Mouse (Mus musculus): Measurements from ENCODE around the gene Mgst3. TPM values are rescaled to one million over a fixed set of nuclear protein-coding genes. Genes with fewer than 3 reads are reported as not detected.

Gene Mgst3
- polyA plus RNA-seq, 1 experiment, result 114 TPM

DNA sequence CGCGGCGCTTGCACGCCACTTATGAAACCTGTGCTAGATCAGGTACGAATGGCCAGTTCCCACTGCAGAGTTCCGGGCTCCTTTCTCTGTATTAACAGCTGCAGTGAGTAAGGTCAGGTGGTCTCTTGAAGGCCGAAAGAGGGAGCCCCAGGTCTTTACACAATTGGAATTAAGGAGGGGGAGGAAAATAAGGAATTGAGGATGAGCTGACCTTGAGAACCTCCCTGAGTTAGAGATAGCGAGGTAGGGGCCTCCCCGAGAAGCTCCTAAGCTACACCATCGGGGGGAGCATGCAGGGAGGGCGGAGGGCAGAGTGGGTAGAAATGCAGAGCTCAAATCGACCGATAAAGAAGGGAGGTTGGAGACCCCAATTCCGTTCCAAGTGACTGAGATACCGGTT, 360 bp downstream of the Mgst3 start:
- H3K4me3 ChIP-seq (ENCODE audit: insufficient read depth, low read depth, low read length), result peak overlapping the region; percentile 90
- H3K27ac ChIP-seq (replicated peaks; ENCODE audit: low read depth, low read length), result no peak overlapping the region
- peaks cover 3% of the 10 kb centered on the region; the same call in 1 of the 2 replicates for H3K4me1 ChIP-seq (ENCODE audit: control insufficient read depth, insufficient read depth, insufficient read length, low read length)

DNA sequence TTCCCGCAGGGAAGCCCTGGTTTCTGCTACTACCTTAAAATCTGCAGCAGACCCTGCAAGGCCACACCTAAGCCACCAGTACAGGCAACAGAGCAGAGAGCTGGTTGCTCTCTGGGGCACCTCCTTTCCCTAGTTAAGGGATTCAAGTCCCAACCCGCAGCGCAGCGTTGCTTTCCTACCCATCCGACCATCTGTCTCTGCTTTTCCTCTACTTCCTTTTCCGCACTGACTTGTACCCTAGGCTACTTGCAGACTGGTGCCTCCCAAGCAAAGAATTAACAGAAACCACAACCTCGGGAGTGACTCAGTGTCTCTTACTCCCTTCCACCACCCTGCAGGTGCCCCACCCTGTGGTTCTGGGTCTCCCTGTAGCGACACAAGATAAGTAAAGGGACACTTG, 954 bp downstream of the Mgst3 start:
- Histone ChIP-seq H3K27ac (replicated peaks; ENCODE audit: low read depth, low read length) (no peak overlapping the region), H3K4me3 (ENCODE audit: insufficient read depth, low read depth, low read length) (peak overlapping the region; percentile 90), H3K4me1 (ENCODE audit: control insufficient read depth, insufficient read depth, insufficient read length, low read length) (peaks cover 5% of the 10 kb centered on the region; the same call in 1 of the 2 replicates)

DNA sequence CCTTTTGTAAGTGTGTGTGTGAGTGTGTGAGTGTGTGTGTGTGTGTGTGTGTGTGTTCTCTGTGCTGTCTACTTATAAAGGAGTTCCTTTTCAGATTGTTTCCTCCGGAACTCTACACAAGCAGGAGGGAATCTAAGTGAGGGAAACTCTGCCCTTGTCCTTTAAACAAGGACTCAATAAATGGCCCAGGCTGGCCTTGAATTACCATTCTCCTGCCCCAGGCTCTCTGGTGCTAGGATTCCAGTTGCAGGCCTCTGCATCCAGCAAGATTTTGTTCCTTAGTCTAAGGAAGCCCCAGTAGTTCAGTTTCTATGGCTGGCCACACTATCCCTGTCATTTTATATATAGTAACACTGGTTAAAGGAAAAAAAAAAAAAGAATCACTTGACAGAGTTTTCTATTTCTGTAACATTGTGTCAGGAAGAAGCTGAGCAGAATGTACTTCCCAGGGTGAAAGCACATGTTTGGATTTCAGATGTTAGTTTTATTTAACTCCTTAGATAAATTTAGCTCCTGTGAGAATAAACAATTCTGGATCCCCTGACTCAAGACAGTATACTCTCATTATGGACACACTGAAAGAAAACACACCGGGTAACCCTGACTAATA, 1.5 kb downstream of the Mgst3 start:
- Histone ChIP-seq H3K4me1 (ENCODE audit: control insufficient read depth, insufficient read depth, insufficient read length, low read length) (peaks cover 6% of the 10 kb centered on the region; the same call in 1 of the 2 replicates), H3K4me3 (ENCODE audit: insufficient read depth, low read depth, low read length) (no peak overlapping the region), H3K27ac (replicated peaks; ENCODE audit: low read depth, low read length) (no peak overlapping the region)

DNA sequence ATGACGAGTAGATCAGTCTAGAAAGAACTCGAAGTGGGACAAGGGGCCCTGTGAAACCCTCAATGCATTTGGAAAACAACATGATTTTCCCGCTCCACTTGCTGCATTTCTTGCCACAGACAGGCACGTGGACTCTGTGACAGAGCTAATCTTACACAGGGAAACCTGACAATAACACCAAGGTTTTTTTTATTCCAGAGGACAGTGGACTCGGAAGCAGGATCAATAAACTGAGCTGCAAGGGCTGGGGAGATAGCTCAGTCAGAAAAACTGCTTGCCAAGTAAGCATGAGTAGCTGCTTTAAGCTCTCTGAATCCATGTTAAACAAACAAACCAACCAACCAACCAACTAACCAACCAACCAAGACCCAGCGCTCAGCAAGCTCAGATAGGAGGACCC, 2.4 kb downstream of the Mgst3 start:
- peaks cover 6% of the 10 kb centered on the region; the same call in 1 of the 2 replicates for H3K4me1 ChIP-seq (ENCODE audit: control insufficient read depth, insufficient read depth, insufficient read length, low read length)
- H3K27ac ChIP-seq (replicated peaks; ENCODE audit: low read depth, low read length), result no peak overlapping the region
- no peak overlapping the region for H3K4me3 ChIP-seq (ENCODE audit: insufficient read depth, low read depth, low read length)

DNA sequence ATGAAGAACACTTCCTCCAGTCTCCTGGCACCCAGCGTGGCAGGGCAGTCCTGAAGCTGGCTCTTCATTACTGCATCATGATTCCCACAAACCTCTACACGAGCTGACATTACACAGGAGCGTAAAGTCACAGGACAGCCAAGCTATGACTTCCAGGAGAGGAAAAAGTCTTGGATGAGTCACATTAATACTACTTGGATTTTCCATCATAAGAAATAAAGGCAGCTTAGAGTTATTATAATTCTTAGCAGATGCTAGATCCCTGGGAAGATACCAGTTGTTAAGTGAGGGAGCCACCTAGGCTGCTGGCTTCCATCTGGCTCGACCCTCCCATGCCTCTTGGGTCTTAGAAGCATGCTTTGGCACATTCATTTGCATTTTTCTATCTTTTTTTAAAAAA, 3.3 kb downstream of the Mgst3 start:
- no peak overlapping the region for H3K27ac ChIP-seq (replicated peaks; ENCODE audit: low read depth, low read length)
- no peak overlapping the region for H3K4me3 ChIP-seq (ENCODE audit: insufficient read depth, low read depth, low read length)
- peaks cover 11% of the 10 kb centered on the region; the same call in 1 of the 2 replicates for H3K4me1 ChIP-seq (ENCODE audit: control insufficient read depth, insufficient read depth, insufficient read length, low read length)

DNA sequence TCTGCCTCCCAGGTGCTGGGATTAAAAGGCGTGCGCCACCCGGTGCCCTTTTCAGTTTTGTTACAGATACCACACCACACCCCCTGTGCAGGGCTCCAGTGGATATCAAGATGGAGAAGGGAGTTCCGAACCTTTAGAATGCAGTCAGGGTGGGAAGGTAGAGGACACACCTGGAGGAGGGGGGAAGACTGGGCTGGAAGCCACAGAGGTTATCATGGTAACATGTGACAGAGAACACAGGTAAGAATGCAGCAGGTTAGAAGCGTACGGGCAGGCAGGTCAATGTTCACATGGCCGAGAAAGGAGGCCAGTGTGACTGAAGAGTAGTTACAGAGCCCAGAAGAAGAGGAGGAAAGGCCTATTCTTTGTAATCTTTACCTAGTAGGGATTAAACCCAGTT, 4.1 kb downstream of the Mgst3 start:
- Histone ChIP-seq H3K4me3 (ENCODE audit: insufficient read depth, low read depth, low read length) (no peak overlapping the region), H3K27ac (replicated peaks; ENCODE audit: low read depth, low read length) (no peak overlapping the region), H3K4me1 (ENCODE audit: control insufficient read depth, insufficient read depth, insufficient read length, low read length) (peaks cover 11% of the 10 kb centered on the region; the same call in 1 of the 2 replicates)

DNA sequence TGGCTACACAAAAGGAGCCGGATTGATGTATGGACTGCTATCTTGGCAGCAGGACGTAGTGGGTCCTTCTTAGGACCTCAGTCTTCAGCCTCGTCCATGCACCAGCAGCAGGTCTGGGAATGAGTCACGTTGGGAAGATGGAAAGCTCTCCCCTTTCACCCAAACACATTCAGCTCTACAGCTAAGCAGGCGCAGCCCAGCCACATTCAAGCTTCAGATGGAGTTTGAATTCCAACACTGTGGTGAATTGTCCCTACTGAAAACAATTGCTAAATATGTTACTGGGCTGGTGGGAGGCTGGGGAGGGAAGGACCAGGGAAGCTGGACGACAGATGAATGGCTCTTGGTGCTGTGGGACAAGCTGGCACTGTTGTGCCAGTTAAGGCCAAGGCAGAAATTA, 5.1 kb downstream of the Mgst3 start:
- Histone ChIP-seq H3K4me3 (ENCODE audit: insufficient read depth, low read depth, low read length) (no peak overlapping the region), H3K4me1 (ENCODE audit: control insufficient read depth, insufficient read depth, insufficient read length, low read length) (peaks cover 11% of the 10 kb centered on the region; the same call in 1 of the 2 replicates), H3K27ac (replicated peaks; ENCODE audit: low read depth, low read length) (no peak overlapping the region; the same call in 1 of the 2 replicates)

DNA sequence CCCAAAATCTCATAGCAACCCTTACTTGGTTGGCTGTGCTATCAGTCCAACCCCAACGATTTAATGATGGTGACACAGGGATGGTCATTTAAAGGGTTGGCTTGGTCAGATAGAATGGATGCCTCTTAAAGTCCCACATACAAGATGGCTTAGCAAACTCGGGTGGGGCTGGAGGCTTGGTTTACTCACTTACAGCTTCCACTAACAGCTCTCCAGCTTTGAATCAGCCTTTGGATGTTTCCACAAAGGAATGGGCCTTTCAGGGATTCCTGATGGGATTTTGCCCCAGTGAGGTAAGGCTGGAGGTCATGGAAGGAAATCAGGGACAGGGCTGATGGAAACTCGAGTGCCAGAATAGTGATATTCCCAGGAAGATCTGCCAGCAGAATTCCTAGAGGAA, 5.8 kb downstream of the Mgst3 start:
- Histone ChIP-seq H3K4me3 (ENCODE audit: insufficient read depth, low read depth, low read length) (no peak overlapping the region), H3K4me1 (ENCODE audit: control insufficient read depth, insufficient read depth, insufficient read length, low read length) (peaks cover 9% of the 10 kb centered on the region; the same call in 1 of the 2 replicates), H3K27ac (replicated peaks; ENCODE audit: low read depth, low read length) (no peak overlapping the region)

DNA sequence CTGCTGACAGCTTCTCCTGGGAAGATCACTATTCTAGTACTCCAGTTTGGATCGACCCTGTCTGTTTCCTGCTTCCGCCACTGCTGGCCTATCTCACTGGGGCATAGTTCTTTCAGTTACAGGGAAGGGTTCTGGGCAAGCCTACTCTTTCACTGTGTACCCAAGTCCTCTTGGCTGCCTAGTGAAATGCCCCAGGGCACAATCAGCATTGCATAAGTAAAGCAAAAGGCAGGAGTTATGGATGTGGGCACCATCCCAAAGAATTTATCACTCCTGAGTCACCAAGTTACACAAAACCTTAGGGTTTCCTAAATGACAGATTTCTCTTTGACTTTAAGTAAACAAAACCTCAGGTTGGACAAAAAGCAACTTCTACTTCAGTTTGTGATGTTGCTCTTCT, 6.3 kb downstream of the Mgst3 start:
- Histone ChIP-seq H3K4me3 (ENCODE audit: insufficient read depth, low read depth, low read length) (no peak overlapping the region), H3K27ac (replicated peaks; ENCODE audit: low read depth, low read length) (0 out of 2 replicates have a peak overlapping the region, but pooled peaks have one; percentile 24), H3K4me1 (ENCODE audit: control insufficient read depth, insufficient read depth, insufficient read length, low read length) (peaks cover 8% of the 10 kb centered on the region; the same call in 1 of the 2 replicates)

DNA sequence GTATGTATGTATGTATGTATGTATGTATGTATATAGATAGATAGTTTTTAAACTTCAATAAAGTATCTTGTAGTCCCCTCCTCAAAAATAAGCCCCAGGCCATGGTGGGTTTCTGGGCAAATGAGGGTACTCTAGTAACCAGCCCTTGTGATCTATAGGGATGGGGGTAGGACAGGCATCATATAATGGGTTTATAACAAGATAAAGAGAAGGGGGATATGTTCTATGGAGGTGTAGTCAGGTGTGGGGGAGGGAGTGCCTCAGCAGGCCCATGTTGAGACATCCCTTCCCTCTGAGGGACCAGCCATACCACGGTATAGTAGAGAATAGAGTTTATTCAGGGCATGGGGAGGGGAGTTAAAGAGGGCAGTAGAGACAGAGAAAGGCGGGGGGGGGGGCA, 7.2 kb downstream of the Mgst3 start:
- peaks cover 8% of the 10 kb centered on the region; the same call in 1 of the 2 replicates for H3K4me1 ChIP-seq (ENCODE audit: control insufficient read depth, insufficient read depth, insufficient read length, low read length)
- no peak overlapping the region for H3K4me3 ChIP-seq (ENCODE audit: insufficient read depth, low read depth, low read length)
- no peak overlapping the region for H3K27ac ChIP-seq (replicated peaks; ENCODE audit: low read depth, low read length)

DNA sequence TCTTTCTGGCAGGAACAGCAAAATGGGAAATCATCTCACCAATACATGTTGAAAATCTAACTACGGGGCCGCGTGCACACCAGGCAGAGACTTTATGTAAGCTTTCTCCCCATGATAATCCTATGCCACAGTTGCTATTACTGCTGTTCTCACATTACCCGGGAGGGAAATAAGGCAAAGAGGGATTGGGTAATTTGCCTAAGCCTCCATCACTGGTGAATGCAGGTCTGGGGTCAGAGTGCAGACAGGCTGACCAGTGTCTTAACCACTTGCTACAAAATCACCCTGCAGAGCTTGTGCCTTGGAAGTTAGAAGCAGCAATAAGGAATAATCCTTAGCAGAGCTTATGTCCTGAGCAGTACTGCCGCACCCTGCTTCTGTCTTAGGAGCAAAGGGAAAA, 8.0 kb downstream of the Mgst3 start:
- Histone ChIP-seq H3K27ac (replicated peaks; ENCODE audit: low read depth, low read length) (no peak overlapping the region), H3K4me3 (ENCODE audit: insufficient read depth, low read depth, low read length) (no peak overlapping the region), H3K4me1 (ENCODE audit: control insufficient read depth, insufficient read depth, insufficient read length, low read length) (peaks cover 8% of the 10 kb centered on the region; the same call in 1 of the 2 replicates)

DNA sequence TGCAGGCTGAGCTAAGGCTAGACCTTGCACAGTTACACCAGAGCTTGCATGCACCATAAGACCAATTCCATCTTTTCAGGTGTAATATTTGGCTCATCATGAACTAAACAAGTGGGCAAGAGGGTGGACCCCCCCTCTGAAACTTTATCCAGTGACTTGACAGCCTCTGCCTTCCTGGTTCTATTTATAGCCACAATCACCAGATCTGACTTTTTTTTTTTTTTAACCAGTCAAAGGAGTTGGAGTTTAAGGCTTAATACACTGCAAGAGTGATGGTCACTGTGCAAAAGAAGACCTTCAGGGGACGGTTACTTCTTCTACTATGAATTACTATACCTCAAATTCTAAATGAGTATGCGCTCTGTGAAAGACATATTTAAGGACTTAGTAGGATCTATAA, 8.4 kb downstream of the Mgst3 start:
- peaks cover 8% of the 10 kb centered on the region; the same call in 1 of the 2 replicates for H3K4me1 ChIP-seq (ENCODE audit: control insufficient read depth, insufficient read depth, insufficient read length, low read length)
- no peak overlapping the region for H3K27ac ChIP-seq (replicated peaks; ENCODE audit: low read depth, low read length)
- H3K4me3 ChIP-seq (ENCODE audit: insufficient read depth, low read depth, low read length), result no peak overlapping the region

DNA sequence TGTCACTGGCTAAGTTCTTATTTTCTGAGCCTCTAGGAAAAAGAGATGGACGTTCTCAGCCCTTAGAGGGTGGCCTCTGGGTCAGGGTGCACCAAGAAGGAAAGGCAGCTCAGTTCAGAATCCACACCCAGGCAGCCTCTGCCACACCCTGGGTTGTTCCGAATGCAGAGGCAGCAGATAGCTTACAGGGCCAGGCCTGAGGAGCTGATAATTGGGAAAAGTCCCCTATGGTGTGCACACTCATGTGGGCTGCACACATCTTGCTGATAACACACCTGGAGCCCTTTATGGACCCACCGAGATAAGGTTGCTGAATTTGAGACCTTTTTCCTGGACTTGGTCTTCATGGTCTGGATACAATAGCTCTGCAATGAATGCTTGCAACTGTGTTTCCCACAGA, 9.5 kb downstream of the Mgst3 start:
- H3K4me1 ChIP-seq (ENCODE audit: control insufficient read depth, insufficient read depth, insufficient read length, low read length), result peaks cover 8% of the 10 kb centered on the region; the same call in 1 of the 2 replicates
- no peak overlapping the region for H3K27ac ChIP-seq (replicated peaks; ENCODE audit: low read depth, low read length)
- no peak overlapping the region for H3K4me3 ChIP-seq (ENCODE audit: insufficient read depth, low read depth, low read length)

DNA sequence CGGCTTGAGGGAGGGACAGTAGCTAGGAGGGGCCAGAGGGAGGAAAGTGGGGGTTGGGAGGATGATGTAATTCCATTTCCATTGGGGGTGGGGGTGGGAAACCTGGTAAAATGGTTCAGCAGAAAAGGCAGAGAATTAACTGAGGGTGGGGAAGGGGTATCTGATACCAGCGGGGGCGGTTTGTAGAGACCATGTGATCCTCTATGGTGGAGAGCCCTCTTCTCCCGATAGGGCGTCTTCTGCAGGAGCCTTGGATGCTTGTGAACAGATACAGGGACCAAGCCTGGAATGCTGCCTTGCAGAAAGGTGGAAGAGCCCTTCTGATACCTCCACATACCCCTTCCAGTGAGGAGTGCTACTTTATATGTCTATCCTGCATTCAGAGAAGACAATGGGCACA, 10.5 kb downstream of the Mgst3 start:
- Histone ChIP-seq H3K4me3 (ENCODE audit: insufficient read depth, low read depth, low read length) (no peak overlapping the region), H3K27ac (replicated peaks; ENCODE audit: low read depth, low read length) (no peak overlapping the region), H3K4me1 (ENCODE audit: control insufficient read depth, insufficient read depth, insufficient read length, low read length) (peaks cover 8% of the 10 kb centered on the region; the same call in 1 of the 2 replicates)

DNA sequence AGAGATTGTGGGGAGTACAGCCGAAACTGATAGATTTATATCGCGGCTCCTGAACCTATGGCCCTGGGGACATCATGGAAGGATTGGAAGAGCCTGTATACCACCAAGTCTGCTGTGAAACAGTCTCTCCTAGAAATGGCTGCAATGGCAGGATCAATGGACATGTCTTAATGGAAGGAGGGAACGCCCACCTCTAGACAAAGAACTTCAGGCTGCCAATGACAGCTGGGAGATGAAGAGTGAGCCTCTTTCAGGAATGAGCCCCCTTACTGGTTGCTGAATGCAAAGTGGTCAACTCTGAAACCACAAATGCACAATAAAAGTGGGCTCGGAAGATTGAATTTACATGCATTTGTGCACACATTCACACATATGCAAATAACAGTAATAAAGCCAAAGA, 10.9 kb downstream of the Mgst3 start:
- peaks cover 6% of the 10 kb centered on the region; the same call in 1 of the 2 replicates for H3K4me1 ChIP-seq (ENCODE audit: control insufficient read depth, insufficient read depth, insufficient read length, low read length)
- no peak overlapping the region for H3K27ac ChIP-seq (replicated peaks; ENCODE audit: low read depth, low read length)
- no peak overlapping the region for H3K4me3 ChIP-seq (ENCODE audit: insufficient read depth, low read depth, low read length)

DNA sequence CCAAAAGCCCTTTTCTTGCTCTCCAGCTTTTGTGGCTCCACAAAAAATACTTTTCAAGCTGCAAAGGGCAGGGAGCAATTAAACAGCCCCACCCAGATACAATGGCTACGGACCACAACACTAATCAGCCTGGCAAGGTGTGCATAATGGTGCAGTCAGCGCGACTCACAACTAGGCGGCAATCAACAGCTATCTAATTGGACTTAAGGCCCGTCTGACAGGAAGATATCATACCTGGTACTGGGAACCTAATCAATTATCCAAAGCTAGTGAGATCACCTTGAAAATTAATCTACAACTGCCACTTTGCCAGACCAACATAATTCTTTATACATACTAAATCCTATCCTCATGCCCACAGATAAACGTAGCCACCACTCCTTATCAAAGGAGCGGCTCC, 11.3 kb downstream of the Mgst3 start:
- no peak overlapping the region for H3K4me3 ChIP-seq (ENCODE audit: insufficient read depth, low read depth, low read length)
- H3K4me1 ChIP-seq (ENCODE audit: control insufficient read depth, insufficient read depth, insufficient read length, low read length), result peaks cover 5% of the 10 kb centered on the region; the same call in 1 of the 2 replicates
- no peak overlapping the region for H3K27ac ChIP-seq (replicated peaks; ENCODE audit: low read depth, low read length)
